Mouse (Mus musculus) heart, postnatal 0 days (tissue): Measurements from ENCODE around the gene Ccdc194. TPM values are rescaled to one million over a fixed set of nuclear protein-coding genes. Genes with fewer than 3 reads are reported as not detected.
A peak's percentile ranks its signal among the peaks of the same experiment; 100 is the strongest.

ENCODE experiments used
- ATAC-seq: fragments of 200-750 bp; cut with Nextera tagmentation; 2 replicates; pipeline ENCODE4 v1.8.0; 2017; ENCODE audit warnings: low read depth, moderate number of reproducible peaks, moderate library complexity; ENCODE audit not compliant: insufficient read depth
- DNase-seq: peaks from one replicate; pipeline ENCODE4 v3.0.0-alpha.2; 2016; ENCODE audit warnings: low spot score
- H3K27ac ChIP-seq: fragments of 300-500 bp; sonication (generic); 2 replicates; pipeline ENCODE4 v1.5.1; 2014; ENCODE audit warnings: low read depth, mild to moderate bottlenecking
- H3K27me3 ChIP-seq: fragments of 300-500 bp; sonication (generic); 2 replicates; pipeline ENCODE4 v1.6.1; 2014; ENCODE audit warnings: low read length, mixed read lengths; ENCODE audit not compliant: control insufficient read depth, insufficient read depth
- H3K36me3 ChIP-seq: fragments of 300-500 bp; sonication (generic); replicated peaks from 2 replicates; pipeline ENCODE4 v1.6.1; 2014; ENCODE audit warnings: low read length, mixed read lengths; ENCODE audit not compliant: control insufficient read depth, insufficient read depth
- H3K4me1 ChIP-seq: fragments of 300-500 bp; sonication (generic); 2 replicates; pipeline ENCODE4 v1.6.1; 2014; ENCODE audit warnings: antibody characterized with exemption; ENCODE audit not compliant: control insufficient read depth, insufficient read depth
- H3K4me2 ChIP-seq: fragments of 300-500 bp; sonication (generic); 2 replicates; pipeline ENCODE4 v1.6.1; 2014; ENCODE audit warnings: low read depth, mild to moderate bottlenecking, low read length, moderate library complexity
- H3K4me3 ChIP-seq: fragments of 300-500 bp; sonication (generic); 2 replicates; pipeline ENCODE4 v1.5.1; 2014; ENCODE audit warnings: low read depth, low read length
- H3K9ac ChIP-seq: fragments of 300-500 bp; sonication (generic); replicated peaks from 2 replicates; pipeline ENCODE4 v1.6.1; 2014; ENCODE audit warnings: low read depth, low read length, mixed read lengths
- H3K9me3 ChIP-seq: fragments of 300-500 bp; sonication (generic); replicated peaks from 2 replicates; pipeline ENCODE4 v1.6.1; 2016; ENCODE audit warnings: low read length; ENCODE audit not compliant: control insufficient read depth
- CTCF ChIP-seq: IDR thresholded peaks from 2 replicates; pipeline ENCODE4 v1.5.1; 2016; ENCODE audit warnings: antibody characterized with exemption, control low read depth, low read depth
- EP300 ChIP-seq: IDR thresholded peaks from 2 replicates; pipeline ENCODE4 v1.6.1; 2016; ENCODE audit warnings: antibody characterized with exemption, low read depth
- whole genome bisulfite sequencing: fragments of 180-500 bp; shearing (Covaris S2); extraction: QIAGEN DNeasy Blood & Tissue Kit; methylation state at CpG from one replicate; pipeline ENCODE4 v1.1.7; 2014; 5-methylcytosine and 5-hydroxymethylcytosine counted together
- polyA plus RNA-seq: library from polyadenylated mRNA; unstranded; fragments of >200 nt; fragmentation: Nextera tagmentation; extraction: Ambion mirVana; gene quantifications from 2 replicates; pipeline ENCODE4 v1.2.1, GENCODE M21; 2015
- total RNA-seq: library from RNA; depleted of rRNA; stranded (reverse); fragments of >200 nt; gene quantifications from 2 replicates; pipeline ENCODE4 v1.2.3, GENCODE M21; 2014; ENCODE audit warnings: low replicate concordance

Gene Ccdc194
- total and polyA plus RNA-seq, 2 experiments from 2014 or later, result 0.12 TPM; not detected in 1

DNA sequence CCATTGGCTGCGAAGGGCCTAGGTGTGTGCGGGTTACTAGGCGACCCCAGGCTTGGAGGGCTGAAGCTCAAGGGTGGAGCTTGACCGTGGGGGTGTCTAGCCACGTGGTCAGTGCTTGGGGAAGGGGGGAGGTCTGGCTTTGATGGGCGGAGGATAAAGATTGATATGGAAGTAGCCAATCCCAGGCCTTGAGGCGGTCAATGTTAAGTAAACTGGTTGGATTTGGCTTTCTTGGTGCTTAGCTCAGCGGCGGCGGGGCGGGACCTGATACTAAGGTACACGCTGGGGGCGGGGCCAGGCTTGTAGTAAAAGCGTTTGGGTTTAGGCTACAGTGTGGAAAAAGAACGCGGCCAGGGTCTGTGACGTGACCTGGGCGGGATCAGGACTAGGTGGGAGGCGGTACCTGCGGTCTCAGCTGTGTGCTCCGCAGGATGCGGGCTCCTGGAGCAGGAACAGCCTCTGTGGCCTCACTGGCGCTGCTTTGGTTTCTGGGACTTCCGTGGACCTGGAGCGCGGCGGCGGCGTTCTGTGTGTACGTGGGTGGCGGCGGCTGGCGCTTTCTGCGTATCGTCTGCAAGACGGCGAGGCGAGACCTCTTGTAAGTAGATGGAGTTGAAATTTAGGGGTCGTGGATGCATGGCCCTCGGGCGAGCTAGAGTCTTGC lies 44.9 kb upstream of the Ccdc194 start:
- Histone ChIP-seq H3K9ac (0 out of 2 replicates have a peak overlapping the region, but pooled peaks have one; percentile 23), H3K4me2 (peak overlapping the region; percentile 66), H3K4me1 (peaks cover 29% of the 10 kb centered on the region), H3K27me3 (no peaks in the 10 kb centered on the region), H3K27ac (no peak overlapping the region), H3K36me3 (no peaks in the 10 kb centered on the region), H3K9me3 (no peaks in the 10 kb centered on the region), H3K4me3 (peak overlapping the region; percentile 67)
- peak; percentile 69 for DNase-seq
- ATAC-seq, result peak; percentile 32
- 3% methylated on average over 41 of the region's 41 CpGs for WGBS
- TF ChIP-seq CTCF (no peak), EP300 (no peak)

DNA sequence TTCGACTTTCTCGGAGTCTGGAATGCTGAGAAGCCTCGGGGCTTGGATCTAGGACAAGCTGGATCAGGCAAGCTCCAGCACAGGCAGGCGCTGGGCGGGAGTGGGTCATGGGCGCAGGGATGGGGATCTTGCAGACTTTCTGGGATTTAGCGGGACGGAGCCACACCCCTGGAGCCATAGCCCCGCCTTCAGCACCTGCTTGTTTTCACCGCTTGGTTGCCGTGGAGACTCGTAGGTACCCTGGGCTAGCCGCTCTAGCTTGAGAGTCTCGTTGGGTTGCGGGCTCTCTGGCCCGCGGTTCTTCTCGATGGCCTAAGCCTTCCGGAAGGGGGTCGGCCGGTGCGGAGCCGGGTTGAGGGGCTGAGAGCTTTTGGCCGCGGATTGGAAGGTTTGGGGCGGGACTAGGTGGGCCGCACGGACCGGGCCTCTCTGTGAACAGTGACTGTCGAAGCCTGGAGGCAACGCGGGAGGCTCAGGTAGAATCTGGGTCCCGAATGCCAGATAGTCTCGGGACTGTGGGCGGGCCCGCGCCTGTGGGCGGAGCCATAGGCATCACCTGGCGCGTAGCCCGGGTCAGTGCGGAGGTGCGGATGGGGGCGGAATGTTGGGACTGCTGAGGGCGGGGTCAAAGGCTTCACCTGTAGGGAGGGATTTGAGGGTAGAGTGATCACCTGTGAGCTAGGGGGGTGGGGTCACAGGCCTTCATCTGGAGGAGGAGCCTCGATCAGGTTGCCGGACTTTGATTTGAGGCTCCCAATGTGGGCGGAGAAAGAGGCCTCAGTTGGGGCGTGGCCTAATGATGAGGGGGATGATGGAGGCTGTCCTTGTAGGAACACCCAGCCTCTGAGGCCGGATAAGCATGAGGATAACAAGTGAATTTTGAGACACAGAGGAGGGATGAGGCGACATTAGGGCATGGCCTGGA lies 44.1 kb upstream of the Ccdc194 start:
- H3K9me3 ChIP-seq, result no peaks in the 10 kb centered on the region
- TF ChIP-seq CTCF, result no peak
- TF ChIP-seq EP300, result no peak
- H3K9ac ChIP-seq, result peak overlapping the region; percentile 50
- DNase-seq (peak; percentile 65), ATAC-seq (peak; percentile 62)
- peak overlapping the region; percentile 66 for H3K4me2 ChIP-seq
- H3K36me3 ChIP-seq, result no peaks in the 10 kb centered on the region
- peak overlapping the region; percentile 67 for H3K4me3 ChIP-seq
- H3K4me1 ChIP-seq, result peaks cover 29% of the 10 kb centered on the region
- WGBS, result 2% methylated on average over 51 of the region's 51 CpGs
- no peaks in the 10 kb centered on the region for H3K27me3 ChIP-seq
- H3K27ac ChIP-seq, result peak overlapping the region; percentile 94

DNA sequence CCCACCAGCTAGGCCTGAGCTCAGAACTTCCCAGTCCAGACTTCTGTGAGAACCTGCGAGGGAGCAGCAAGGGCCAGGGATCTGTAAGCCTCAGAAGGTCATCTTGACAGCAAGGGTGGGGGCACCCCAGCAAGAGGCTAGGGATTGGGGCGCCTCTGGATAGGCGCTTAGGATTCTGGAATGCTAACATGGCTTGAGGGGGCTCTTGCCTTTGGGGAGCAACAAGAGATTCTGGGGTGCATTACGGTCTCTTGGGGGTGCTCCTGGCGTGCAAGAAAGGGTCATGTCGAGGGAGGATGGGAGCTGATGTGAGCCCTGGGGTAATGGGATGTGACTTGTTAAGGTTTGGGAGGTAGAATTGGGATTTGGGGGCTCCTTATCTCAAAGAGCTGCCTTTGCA lies 43.4 kb upstream of the Ccdc194 start:
- Histone ChIP-seq H3K4me2 (peak overlapping the region; percentile 66), H3K9ac (peak overlapping the region; percentile 50), H3K27me3 (no peaks in the 10 kb centered on the region), H3K4me1 (peaks cover 29% of the 10 kb centered on the region), H3K9me3 (no peaks in the 10 kb centered on the region), H3K4me3 (peak overlapping the region; percentile 67), H3K27ac (peak overlapping the region; percentile 94), H3K36me3 (no peaks in the 10 kb centered on the region)
- WGBS, result 33% methylated on average over 6 of the region's 6 CpGs
- ATAC-seq (no peak), DNase-seq (no peak)
- TF ChIP-seq EP300 (no peak), CTCF (no peak)

DNA sequence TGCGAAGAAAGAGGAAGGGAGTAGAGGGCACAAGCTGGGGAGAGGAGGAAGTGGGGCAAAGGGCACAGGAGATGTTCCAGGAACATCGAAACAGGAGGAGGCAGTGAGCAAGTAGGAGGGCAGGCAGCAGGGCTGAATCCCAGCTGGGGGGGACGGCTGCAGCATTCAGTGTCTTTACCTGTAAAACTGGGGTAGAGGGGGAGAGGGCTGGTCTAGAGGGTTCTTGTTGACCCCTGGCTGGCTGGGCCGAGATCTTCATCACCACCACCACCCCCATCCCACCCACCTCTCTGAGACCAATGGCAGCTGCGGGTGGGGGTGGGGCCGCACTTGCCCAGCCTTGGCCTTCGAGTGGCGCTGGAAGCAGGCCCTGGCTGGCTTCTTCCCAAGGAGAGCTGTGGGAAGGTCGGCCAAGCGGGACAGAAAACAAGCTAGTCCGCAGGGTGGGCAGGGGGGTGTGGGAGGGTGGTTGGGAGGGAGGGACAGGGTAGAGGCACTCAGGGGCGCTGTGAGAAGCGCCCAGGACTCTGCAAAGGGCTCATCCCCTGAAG lies 43.0 kb upstream of the Ccdc194 start, which contains the start of gene Slc27a1:
Gene Slc27a1 (plus strand): TSS at position 496 of the 551 bp plus-strand sequence.
- ATAC-seq (peak; percentile 76), DNase-seq (peak; percentile 77)
- TF ChIP-seq CTCF (0 out of 2 replicates have a peak, but pooled peaks have one; percentile 1), EP300 (no peak)
- H3K27me3 ChIP-seq, result no peaks in the 10 kb centered on the region
- H3K9ac ChIP-seq, result peak within 1 kb of the TSS; percentile 50
- H3K9me3 ChIP-seq, result no peaks in the 10 kb centered on the region
- H3K36me3 ChIP-seq, result no peaks in the 10 kb centered on the region
- H3K27ac ChIP-seq, result peak within 1 kb of the TSS; percentile 94
- WGBS, result 13% methylated on average over 13 of the region's 13 CpGs
- H3K4me1 ChIP-seq, result peaks cover 29% of the 10 kb centered on the region
- H3K4me3 ChIP-seq, result peak within 1 kb of the TSS; percentile 67
- H3K4me2 ChIP-seq, result peak within 1 kb of the TSS; percentile 66

DNA sequence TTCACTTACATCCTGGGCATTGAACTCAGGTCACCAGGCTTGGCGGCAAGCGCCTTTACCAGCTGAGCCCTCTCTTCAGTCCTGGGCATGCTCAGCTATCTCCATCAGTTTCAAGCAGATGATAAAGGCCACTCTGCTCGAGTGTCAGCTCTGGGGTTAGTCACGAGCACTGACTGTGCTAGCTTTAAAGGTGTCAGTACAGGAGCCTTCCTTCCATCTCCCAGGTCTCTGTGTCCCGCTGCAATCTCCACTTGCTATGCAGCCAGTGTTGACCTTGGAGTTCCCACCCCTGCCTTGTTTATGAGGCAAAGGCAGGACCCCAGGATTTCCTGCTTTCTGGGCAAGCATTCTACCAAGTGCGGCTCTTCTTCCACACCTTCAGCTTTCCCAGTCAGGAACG lies 42.1 kb upstream of the Ccdc194 start:
- H3K36me3 ChIP-seq, result no peaks in the 10 kb centered on the region
- H3K4me1 ChIP-seq, result peaks cover 21% of the 10 kb centered on the region
- no peak overlapping the region for H3K4me2 ChIP-seq
- peak overlapping the region; percentile 94 for H3K27ac ChIP-seq
- no peak for DNase-seq
- H3K9me3 ChIP-seq, result no peaks in the 10 kb centered on the region
- H3K27me3 ChIP-seq, result peaks cover 2% of the 10 kb centered on the region
- no peak for ATAC-seq
- TF ChIP-seq EP300 (no peak), CTCF (no peak)
- 55% methylated on average over 7 of the region's 7 CpGs for WGBS
- no peak overlapping the region for H3K4me3 ChIP-seq
- no peak overlapping the region for H3K9ac ChIP-seq
